Mouse (Mus musculus) bone marrow, adult 2 months (tissue): Measurements from ENCODE around the gene 9530053A07Rik.

ENCODE experiments used
- CTCF ChIP-seq: fragments of 200-500 bp; IDR thresholded peaks from 2 replicates; pipeline ENCODE4 v1.5.1; 2011; ENCODE audit warnings: low read length, control low read depth; ENCODE audit not compliant: control insufficient read depth, insufficient read depth
- POLR2A ChIP-seq: fragments of 200-500 bp; IDR thresholded peaks from 2 replicates; pipeline ENCODE4 v1.6.1; 2011; ENCODE audit warnings: low read depth, mild to moderate bottlenecking, control low read depth, low read length, borderline replicate concordance; ENCODE audit not compliant: control insufficient read depth

DNA sequence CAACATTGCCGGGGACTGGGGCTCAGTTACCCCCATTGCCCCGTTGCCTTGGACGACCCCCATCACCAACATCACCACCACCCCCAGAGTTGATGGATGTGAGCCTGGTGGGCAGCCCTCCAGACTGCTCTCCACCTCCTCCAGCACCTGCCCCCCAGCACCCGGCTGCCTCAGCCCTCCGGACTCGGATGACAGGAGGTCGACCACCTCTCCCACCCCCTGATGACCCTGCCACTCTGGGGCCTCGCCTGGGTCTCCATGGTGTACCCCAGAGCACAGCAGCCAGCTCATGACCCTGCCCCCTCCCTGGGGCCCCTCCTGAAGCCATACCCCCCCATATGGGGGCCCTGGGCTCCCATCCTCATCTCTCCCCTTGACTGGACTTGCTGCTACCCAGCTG is 57.4 kb downstream of the 9530053A07Rik start:
- TF ChIP-seq CTCF = no peak
- no peak for TF ChIP-seq POLR2A
